Mouse (Mus musculus): ENCODE measurements at regions not wholly inside any gene's neighbourhood (a gene's known extent, or its start where the extent isn't known, plus 50 kb on each side); places are given as distances from the start of the nearest gene placed in this dataset.
"Not testable (repeated sequence)": the region's sequence is repeated elsewhere in the genome, so short reads cannot be mapped to it uniquely, and the experiment has no call there.

GRCm38 (mm10) chr1:26459892-26460291 is 227.4 kb downstream of the 4931408C20Rik start:
- Histone ChIP-seq H3K36me3 (no peaks in the 10 kb centered on the region), H3K4me1 (no peaks in the 10 kb centered on the region), H3K4me3 (no peak overlapping the region), H3K27me3 (ENCODE audit: low read depth, poor library complexity, severe bottlenecking) (no peaks in the 10 kb centered on the region), H3K9me3 (replicated peaks) (no peaks in the 10 kb centered on the region), H3K27ac (replicated peaks) (no peak overlapping the region)
- no peak for DNase-seq (ENCODE audit: low spot score)
- WGBS = 82% methylated on average over 1 of the region's 1 CpGs

GRCm38 (mm10) chr1:26426383-26426782 is 260.9 kb downstream of the 4931408C20Rik start:
- H3K27me3 ChIP-seq (ENCODE audit: low read depth, poor library complexity, severe bottlenecking) = no peaks in the 10 kb centered on the region
- no peak overlapping the region for H3K4me3 ChIP-seq
- no peaks in the 10 kb centered on the region for H3K4me1 ChIP-seq
- H3K36me3 ChIP-seq = no peaks in the 10 kb centered on the region
- H3K27ac ChIP-seq (replicated peaks) = no peak overlapping the region
- DNase-seq (ENCODE audit: low spot score) = no peak
- 91% methylated on average over 5 of the region's 5 CpGs for WGBS
- H3K9me3 ChIP-seq (replicated peaks) = no peaks in the 10 kb centered on the region

- DNase-seq (ENCODE audit: low spot score) = no peak
- Histone ChIP-seq H3K4me3 (no peak overlapping the region), H3K9me3 (replicated peaks) (no peaks in the 10 kb centered on the region), H3K27ac (replicated peaks) (no peak overlapping the region), H3K36me3 (no peaks in the 10 kb centered on the region), H3K4me1 (peaks cover 11% of the 10 kb centered on the region), H3K27me3 (ENCODE audit: low read depth, poor library complexity, severe bottlenecking) (no peaks in the 10 kb centered on the region)
- WGBS = 21% methylated on average over 11 of the region's 11 CpGs
These were observed 299.0 kb downstream of the 4931408C20Rik start for GRCm38 (mm10) chr1:26387938-26388897.

- Histone ChIP-seq H3K9me3 (replicated peaks) (no peaks in the 10 kb centered on the region), H3K4me1 (no peaks in the 10 kb centered on the region), H3K4me3 (no peak overlapping the region), H3K27ac (replicated peaks) (no peak overlapping the region), H3K27me3 (ENCODE audit: low read depth, poor library complexity, severe bottlenecking) (no peaks in the 10 kb centered on the region), H3K36me3 (no peaks in the 10 kb centered on the region)
- DNase-seq (ENCODE audit: low spot score) = no peak
- 91% methylated on average over 4 of the region's 4 CpGs for WGBS
These were observed 346.7 kb downstream of the 4931408C20Rik start for GRCm38 (mm10) chr1:26340543-26340942.

GRCm38 (mm10) chr1:26339876-26340275 is 347.4 kb downstream of the 4931408C20Rik start:
- 92% methylated on average over 5 of the region's 5 CpGs for WGBS
- not testable (repeated sequence) for H3K36me3 ChIP-seq; H3K4me1 ChIP-seq; H3K4me3 ChIP-seq; H3K9me3 ChIP-seq (replicated peaks); H3K27ac ChIP-seq (replicated peaks); H3K27me3 ChIP-seq (ENCODE audit: low read depth, poor library complexity, severe bottlenecking); DNase-seq (ENCODE audit: low spot score)

- no peaks in the 10 kb centered on the region for H3K9me3 ChIP-seq (replicated peaks)
- H3K27ac ChIP-seq (replicated peaks) = no peak overlapping the region
- H3K27me3 ChIP-seq (ENCODE audit: low read depth, poor library complexity, severe bottlenecking) = no peaks in the 10 kb centered on the region
- 95% methylated on average over 2 of the region's 2 CpGs for WGBS
- no peaks in the 10 kb centered on the region for H3K4me1 ChIP-seq
- no peak overlapping the region for H3K4me3 ChIP-seq
- no peaks in the 10 kb centered on the region for H3K36me3 ChIP-seq
- no peak for DNase-seq (ENCODE audit: low spot score)
These were observed 397.7 kb downstream of the 4931408C20Rik start for GRCm38 (mm10) chr1:26289582-26289981.

GRCm38 (mm10) chr1:26282885-26283613 is 404.2 kb downstream of the 4931408C20Rik start:
- H3K27me3 ChIP-seq (ENCODE audit: low read depth, poor library complexity, severe bottlenecking) = no peaks in the 10 kb centered on the region
- H3K36me3 ChIP-seq = no peaks in the 10 kb centered on the region
- no peak overlapping the region for H3K4me3 ChIP-seq
- no peak overlapping the region for H3K27ac ChIP-seq (replicated peaks)
- WGBS = 64% methylated on average over 4 of the region's 4 CpGs
- H3K9me3 ChIP-seq (replicated peaks) = no peaks in the 10 kb centered on the region
- DNase-seq (ENCODE audit: low spot score) = no peak
- H3K4me1 ChIP-seq = peaks cover 6% of the 10 kb centered on the region

GRCm38 (mm10) chr1:26276606-26277005 is 410.7 kb downstream of the 4931408C20Rik start:
- H3K27me3 ChIP-seq (ENCODE audit: low read depth, poor library complexity, severe bottlenecking) = no peaks in the 10 kb centered on the region
- H3K27ac ChIP-seq (replicated peaks) = no peak overlapping the region
- no peaks in the 10 kb centered on the region for H3K36me3 ChIP-seq
- H3K4me1 ChIP-seq = no peaks in the 10 kb centered on the region
- H3K9me3 ChIP-seq (replicated peaks) = no peaks in the 10 kb centered on the region
- no peak for DNase-seq (ENCODE audit: low spot score)
- H3K4me3 ChIP-seq = no peak overlapping the region

GRCm38 (mm10) chr1:26243351-26243750 is 413.8 kb upstream of the Adgrb3 start:
- Histone ChIP-seq H3K9me3 (replicated peaks) (no peaks in the 10 kb centered on the region), H3K36me3 (no peaks in the 10 kb centered on the region), H3K4me1 (no peaks in the 10 kb centered on the region), H3K27ac (replicated peaks) (no peak overlapping the region), H3K27me3 (ENCODE audit: low read depth, poor library complexity, severe bottlenecking) (no peaks in the 10 kb centered on the region), H3K4me3 (no peak overlapping the region)
- 85% methylated on average over 5 of the region's 5 CpGs for WGBS
- DNase-seq (ENCODE audit: low spot score) = no peak

- 70% methylated on average over 8 of the region's 8 CpGs for WGBS
- H3K9me3 ChIP-seq (replicated peaks) = no peaks in the 10 kb centered on the region
- DNase-seq (ENCODE audit: low spot score) = peak; percentile 11
These were observed 400.0 kb upstream of the Adgrb3 start for GRCm38 (mm10) chr1:26229291-26230053.

GRCm38 (mm10) chr1:26204443-26204842 is 374.9 kb upstream of the Adgrb3 start:
- Histone ChIP-seq H3K36me3 (no peaks in the 10 kb centered on the region), H3K4me3 (no peak overlapping the region), H3K27me3 (ENCODE audit: low read depth, poor library complexity, severe bottlenecking) (no peaks in the 10 kb centered on the region), H3K27ac (replicated peaks) (no peak overlapping the region), H3K9me3 (replicated peaks) (no peaks in the 10 kb centered on the region), H3K4me1 (no peaks in the 10 kb centered on the region)
- WGBS = 81% methylated on average over 1 of the region's 1 CpGs
- no peak for DNase-seq (ENCODE audit: low spot score)

More at GRCm38 (mm10) chr1:26229291-26230053, 400.0 kb upstream of the Adgrb3 start:
- Histone ChIP-seq H3K4me3 (no peak overlapping the region), H3K27ac (replicated peaks) (no peak overlapping the region), H3K36me3 (no peaks in the 10 kb centered on the region), H3K27me3 (ENCODE audit: low read depth, poor library complexity, severe bottlenecking) (no peaks in the 10 kb centered on the region), H3K4me1 (peaks cover 8% of the 10 kb centered on the region)
